Mouse (Mus musculus) neural tube, embryonic 14.5 days (tissue): Measurements from ENCODE around the gene Kazald1. TPM values are rescaled to one million over a fixed set of nuclear protein-coding genes. Genes with fewer than 3 reads are reported as not detected.
A peak's percentile ranks its signal among the peaks of the same experiment; 100 is the strongest.

Source experiments
- ATAC-seq: fragments of 200-750 bp; cut with Nextera tagmentation; 2 replicates; pipeline ENCODE4 v1.8.0; 2017; ENCODE audit warnings: low read depth, mild to moderate bottlenecking, moderate TSS enrichment, moderate library complexity
- H3K27ac ChIP-seq: fragments of 300-500 bp; sonication (generic); 2 replicates; pipeline ENCODE4 v1.5.1; 2014; ENCODE audit warnings: low read depth, mild to moderate bottlenecking, control low read depth, low read length, moderate library complexity, mixed read lengths
- H3K27me3 ChIP-seq: fragments of 300-500 bp; sonication (generic); 2 replicates; pipeline ENCODE4 v1.6.1; 2014; ENCODE audit warnings: low read length; ENCODE audit not compliant: control insufficient read depth, insufficient read depth
- H3K36me3 ChIP-seq: fragments of 300-500 bp; sonication (generic); 2 replicates; pipeline ENCODE4 v1.6.1; 2014; ENCODE audit warnings: low read length, mixed read lengths; ENCODE audit not compliant: control insufficient read depth, insufficient read depth
- H3K4me1 ChIP-seq: fragments of 300-500 bp; sonication (generic); 2 replicates; pipeline ENCODE4 v1.6.1; 2014; ENCODE audit warnings: low read length; ENCODE audit not compliant: control insufficient read depth, insufficient read depth
- H3K4me2 ChIP-seq: fragments of 300-500 bp; sonication (generic); 2 replicates; pipeline ENCODE4 v1.6.1; 2014; ENCODE audit warnings: mild to moderate bottlenecking, low read depth, low read length, control low read depth
- H3K4me3 ChIP-seq: fragments of 300-500 bp; sonication (generic); 2 replicates; pipeline ENCODE4 v1.5.1; 2014; ENCODE audit warnings: low read depth, low read length, control low read depth, mixed read lengths
- H3K9ac ChIP-seq: fragments of 300-500 bp; sonication (generic); replicated peaks from 2 replicates; pipeline ENCODE4 v1.6.1; 2014; ENCODE audit warnings: low read depth, mild to moderate bottlenecking, control low read depth, low read length, mixed read lengths
- H3K9me3 ChIP-seq: fragments of 300-500 bp; sonication (generic); 2 replicates; pipeline ENCODE4 v1.6.1; 2016; ENCODE audit warnings: low read length; ENCODE audit not compliant: control insufficient read depth
- WGBS: fragments of 180-500 bp; shearing (Covaris S2); extraction: QIAGEN DNeasy Blood & Tissue Kit; methylation state at CpG from one replicate; pipeline ENCODE4 v1.1.7; 2014; 5-methylcytosine and 5-hydroxymethylcytosine counted together
- polyA plus RNA-seq: library from polyadenylated mRNA; unstranded; fragments of >200 nt; fragmentation: Nextera tagmentation; extraction: Ambion mirVana; gene quantifications from 2 replicates; pipeline ENCODE4 v1.2.1, GENCODE M21; 2014

Kazald1 gene
- polyA plus RNA-seq, 1 experiment from 2014 or later: 1.2 TPM

DNA sequence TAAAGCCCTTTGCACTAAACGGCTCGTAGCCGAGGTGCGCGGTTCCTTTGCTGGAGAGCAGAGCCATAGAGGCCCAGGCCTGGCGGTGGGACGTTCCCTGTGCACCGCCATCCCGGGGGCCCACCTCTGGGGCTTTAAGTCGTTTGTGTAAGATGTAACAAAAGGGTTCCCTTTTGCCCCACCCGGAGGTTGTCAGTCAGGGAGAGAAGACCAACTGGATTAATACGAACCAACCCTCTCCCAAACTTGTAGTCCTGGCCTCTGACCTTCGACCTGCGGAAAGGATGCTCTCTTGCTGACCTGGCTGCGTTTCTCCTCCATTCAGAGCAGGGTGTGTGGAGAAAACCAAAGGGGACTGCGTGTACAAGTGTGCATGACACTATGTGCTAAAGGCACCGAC is 5.7 kb downstream of the Kazald1 start:
- H3K36me3 ChIP-seq: no peaks in the 10 kb centered on the region
- ATAC-seq: no peak
- peak overlapping the region; percentile 48 for H3K4me2 ChIP-seq
- peak overlapping the region; percentile 16; the same call in 1 of the 2 replicates for H3K4me3 ChIP-seq
- peaks cover 20% of the 10 kb centered on the region for H3K4me1 ChIP-seq
- no peaks in the 10 kb centered on the region for H3K9me3 ChIP-seq
- 3% methylated on average over 17 of the region's 17 CpGs for WGBS
- peaks cover 41% of the 10 kb centered on the region for H3K27me3 ChIP-seq
- H3K9ac ChIP-seq: no peak overlapping the region
- H3K27ac ChIP-seq: no peak overlapping the region

GRCm38 (mm10) chr19:45081279-45081678 is 6.2 kb downstream of the Kazald1 start:
- WGBS: 1% methylated on average over 5 of the region's 5 CpGs
- Histone ChIP-seq H3K27ac (no peak overlapping the region), H3K4me3 (0 out of 2 replicates have a peak overlapping the region, but pooled peaks have one; percentile 9), H3K4me1 (peaks cover 20% of the 10 kb centered on the region), H3K9ac (no peak overlapping the region), H3K9me3 (no peaks in the 10 kb centered on the region), H3K36me3 (no peaks in the 10 kb centered on the region), H3K4me2 (peak overlapping the region; percentile 48), H3K27me3 (peaks cover 43% of the 10 kb centered on the region)
- no peak for ATAC-seq

DNA sequence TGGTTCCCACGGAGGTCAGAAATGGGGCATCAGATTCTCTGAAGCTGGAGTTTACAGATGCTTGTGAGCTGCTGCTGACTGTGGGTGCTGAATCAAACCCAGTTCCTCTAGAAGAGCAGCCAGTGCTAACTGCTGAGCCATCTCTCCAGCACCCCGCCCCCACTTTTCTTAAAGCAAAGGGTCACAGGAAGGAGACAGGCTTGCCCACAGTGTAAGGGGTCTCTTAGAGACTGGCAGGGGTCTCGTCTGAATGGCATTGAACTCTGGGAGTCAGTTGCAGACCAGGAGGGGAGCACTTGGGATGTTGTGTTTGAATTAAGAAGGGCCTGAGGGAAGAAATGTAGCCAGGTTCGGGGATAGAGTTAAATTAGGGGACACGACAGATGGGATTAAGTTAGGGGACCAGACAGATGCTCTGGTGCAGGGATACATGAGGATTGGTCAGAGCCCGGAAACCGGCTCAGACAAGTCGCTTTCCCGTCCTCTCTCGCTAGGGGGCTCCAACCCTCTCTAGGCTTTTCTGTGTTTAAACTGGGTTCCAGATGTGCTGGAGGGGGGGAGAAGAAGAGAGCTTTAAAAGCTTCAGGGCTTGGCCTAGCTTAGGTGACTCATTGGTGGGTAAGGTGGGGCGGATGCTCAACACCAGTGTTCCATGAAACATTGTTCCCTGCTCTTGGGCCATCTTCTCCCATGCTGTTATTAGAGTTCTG is 7.0 kb downstream of the Kazald1 start:
- Histone ChIP-seq H3K27me3 (peaks cover 37% of the 10 kb centered on the region), H3K27ac (no peak overlapping the region), H3K4me3 (no peak overlapping the region), H3K4me2 (no peak overlapping the region), H3K9me3 (no peaks in the 10 kb centered on the region), H3K9ac (no peak overlapping the region), H3K36me3 (no peaks in the 10 kb centered on the region), H3K4me1 (peaks cover 14% of the 10 kb centered on the region)
- no peak for ATAC-seq
- WGBS: 15% methylated on average over 11 of the region's 11 CpGs

- H3K4me2 ChIP-seq: no peak overlapping the region
- WGBS: 32% methylated on average over 11 of the region's 11 CpGs
- no peak overlapping the region for H3K27ac ChIP-seq
- H3K4me1 ChIP-seq: no peaks in the 10 kb centered on the region
- H3K9me3 ChIP-seq: no peaks in the 10 kb centered on the region
- H3K4me3 ChIP-seq: no peak overlapping the region
- no peaks in the 10 kb centered on the region for H3K36me3 ChIP-seq
- peaks cover 12% of the 10 kb centered on the region; the same call in 1 of the 2 replicates for H3K27me3 ChIP-seq
- no peak overlapping the region for H3K9ac ChIP-seq
- ATAC-seq: no peak
Observed at GRCm38 (mm10) chr19:45097868-45098267, 22.8 kb downstream of the Kazald1 start.

- Histone ChIP-seq H3K27ac (no peak overlapping the region), H3K4me1 (peaks cover 5% of the 10 kb centered on the region; the same call in 1 of the 2 replicates), H3K9ac (no peak overlapping the region), H3K9me3 (no peaks in the 10 kb centered on the region), H3K4me2 (no peak overlapping the region), H3K27me3 (peaks cover 24% of the 10 kb centered on the region), H3K36me3 (no peaks in the 10 kb centered on the region), H3K4me3 (no peak overlapping the region)
- no peak for ATAC-seq
- 79% methylated on average over 8 of the region's 8 CpGs for WGBS
Observed at GRCm38 (mm10) chr19:45100486-45101270, 25.6 kb downstream of the Kazald1 start.

- no peak for ATAC-seq
- WGBS: 35% methylated on average over 1 of the region's 1 CpGs
Observed at GRCm38 (mm10) chr19:45105591-45105990, 30.6 kb downstream of the Kazald1 start.

GRCm38 (mm10) chr19:45106689-45107088 is 31.6 kb downstream of the Kazald1 start:
- Histone ChIP-seq H3K9ac (no peak overlapping the region), H3K4me2 (no peak overlapping the region), H3K27ac (no peak overlapping the region), H3K27me3 (peaks cover 19% of the 10 kb centered on the region), H3K4me1 (peaks cover 5% of the 10 kb centered on the region; the same call in 1 of the 2 replicates), H3K9me3 (no peaks in the 10 kb centered on the region), H3K4me3 (no peak overlapping the region), H3K36me3 (no peaks in the 10 kb centered on the region)
- 40% methylated on average over 6 of the region's 6 CpGs for WGBS
- ATAC-seq: no peak

More at GRCm38 (mm10) chr19:45105591-45105990, 30.6 kb downstream of the Kazald1 start:
- Histone ChIP-seq H3K36me3 (no peaks in the 10 kb centered on the region), H3K4me1 (peaks cover 5% of the 10 kb centered on the region; the same call in 1 of the 2 replicates), H3K27ac (no peak overlapping the region), H3K9me3 (no peaks in the 10 kb centered on the region), H3K4me2 (no peak overlapping the region), H3K27me3 (peaks cover 22% of the 10 kb centered on the region), H3K4me3 (no peak overlapping the region), H3K9ac (no peak overlapping the region)

- H3K4me1 ChIP-seq: no peaks in the 10 kb centered on the region
- no peak overlapping the region for H3K9ac ChIP-seq
- H3K36me3 ChIP-seq: no peaks in the 10 kb centered on the region
- 75% methylated on average over 8 of the region's 8 CpGs for WGBS
- H3K4me2 ChIP-seq: no peak overlapping the region
- H3K9me3 ChIP-seq: no peaks in the 10 kb centered on the region
- ATAC-seq: no peak
- H3K27ac ChIP-seq: no peak overlapping the region
- no peak overlapping the region for H3K4me3 ChIP-seq
- H3K27me3 ChIP-seq: no peaks in the 10 kb centered on the region
Observed at GRCm38 (mm10) chr19:45110681-45111080, 35.6 kb downstream of the Kazald1 start.

DNA sequence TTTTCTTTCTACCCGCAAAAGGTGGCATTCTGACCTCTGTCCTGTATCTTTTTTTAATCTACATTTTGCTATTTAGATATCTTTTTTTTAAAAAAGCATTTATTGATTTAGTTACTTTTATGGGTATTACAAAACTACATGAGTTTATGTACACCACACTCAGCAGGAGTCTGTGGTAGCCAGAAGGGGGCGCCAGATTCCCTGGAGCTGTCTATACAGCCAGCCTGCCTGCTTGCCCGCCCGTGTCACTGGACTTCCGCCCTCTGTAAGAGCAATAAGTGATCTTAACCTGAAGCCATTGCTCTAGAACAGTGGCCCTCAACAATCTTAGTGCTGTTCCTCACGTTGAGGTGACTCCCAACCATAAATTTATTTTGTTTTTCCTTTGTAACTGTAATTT is 37.4 kb downstream of the Kazald1 start:
- Histone ChIP-seq H3K4me2 (no peak overlapping the region), H3K9me3 (no peaks in the 10 kb centered on the region), H3K27ac (no peak overlapping the region), H3K9ac (no peak overlapping the region), H3K36me3 (no peaks in the 10 kb centered on the region), H3K4me3 (no peak overlapping the region), H3K4me1 (no peaks in the 10 kb centered on the region), H3K27me3 (no peaks in the 10 kb centered on the region)
- ATAC-seq: no peak
- 76% methylated on average over 6 of the region's 6 CpGs for WGBS
